Mouse (Mus musculus) limb, embryonic 14.5 days (tissue): ENCODE results near the gene Tmem82. TPM values are rescaled to one million over a fixed set of nuclear protein-coding genes. Genes with fewer than 3 reads are reported as not detected.

Source experiments
- ATAC-seq: fragments of 200-750 bp; cut with Nextera tagmentation; 2 replicates; pipeline ENCODE4 v1.8.0; 2017; ENCODE audit warnings: low read depth, moderate number of reproducible peaks, moderate TSS enrichment; ENCODE audit not compliant: low FRiP score
- DNase-seq: peaks from one replicate; pipeline ENCODE4 v3.0.0-alpha.2; 2015; ENCODE audit warnings: low spot score
- H3K27ac ChIP-seq: fragments of 300-500 bp; sonication (generic); replicated peaks from 2 replicates; pipeline ENCODE4 v1.5.1; 2014; ENCODE audit warnings: low read depth, mild to moderate bottlenecking, low read length, moderate library complexity, mixed read lengths
- H3K27me3 ChIP-seq: fragments of 300-500 bp; sonication (generic); 2 replicates; pipeline ENCODE4 v1.6.1; 2014; ENCODE audit warnings: low read length, mixed read lengths; ENCODE audit not compliant: control insufficient read depth, insufficient read depth
- H3K36me3 ChIP-seq: fragments of 300-500 bp; sonication (generic); 2 replicates; pipeline ENCODE4 v1.6.1; 2014; ENCODE audit warnings: mild to moderate bottlenecking, low read length, moderate library complexity, mixed read lengths; ENCODE audit not compliant: control insufficient read depth, insufficient read depth
- H3K4me1 ChIP-seq: fragments of 300-500 bp; sonication (generic); 2 replicates; pipeline ENCODE4 v1.6.1; 2014; ENCODE audit warnings: antibody characterized with exemption, low read length, mixed read lengths; ENCODE audit not compliant: control insufficient read depth, insufficient read depth
- H3K4me2 ChIP-seq: fragments of 300-500 bp; sonication (generic); replicated peaks from 2 replicates; pipeline ENCODE4 v1.6.1; 2014; ENCODE audit warnings: low read depth, mild to moderate bottlenecking, low read length, moderate library complexity; ENCODE audit not compliant: severe bottlenecking
- H3K4me3 ChIP-seq: fragments of 300-500 bp; sonication (generic); replicated peaks from 2 replicates; pipeline ENCODE4 v1.5.1; 2014; ENCODE audit warnings: low read length
- H3K9ac ChIP-seq: fragments of 300-500 bp; sonication (generic); 2 replicates; pipeline ENCODE4 v1.6.1; 2014; ENCODE audit warnings: mild to moderate bottlenecking, low read depth, low read length, moderate library complexity; ENCODE audit not compliant: severe bottlenecking
- H3K9me3 ChIP-seq: fragments of 300-500 bp; sonication (generic); 2 replicates; pipeline ENCODE4 v1.6.1; 2016; ENCODE audit warnings: low read length; ENCODE audit not compliant: control insufficient read depth
- POLR2A ChIP-seq: fragments of 200-500 bp; IDR thresholded peaks from 2 replicates; pipeline ENCODE4 v1.8.0; 2012; ENCODE audit warnings: inconsistent platforms, mild to moderate bottlenecking, moderate library complexity, borderline replicate concordance; ENCODE audit not compliant: insufficient read depth, insufficient read length; ENCODE audit errors: extremely low read depth
- WGBS: fragments of 180-500 bp; shearing (Covaris S2); extraction: QIAGEN DNeasy Blood & Tissue Kit; methylation state at CpG from one replicate; pipeline ENCODE4 v1.1.7; 2014; 5-methylcytosine and 5-hydroxymethylcytosine counted together
- polyA plus RNA-seq, 2 experiments: library from polyadenylated mRNA; depleted of rRNA in 1 of 2; stranded (reverse) in 1 of 2; unstranded in 1 of 2; fragments of >200 nt; fragmentation: Nextera tagmentation in 1 of 2; extraction: Ambion mirVana in 1 of 2; gene quantifications; 2 replicates each; pipeline versions ENCODE4 v1.2.1 to v1.2.3; 2012 to 2014

The Tmem82 gene
- polyA plus RNA-seq, 2 experiments, result 0.49 TPM; not detected in 1

DNA sequence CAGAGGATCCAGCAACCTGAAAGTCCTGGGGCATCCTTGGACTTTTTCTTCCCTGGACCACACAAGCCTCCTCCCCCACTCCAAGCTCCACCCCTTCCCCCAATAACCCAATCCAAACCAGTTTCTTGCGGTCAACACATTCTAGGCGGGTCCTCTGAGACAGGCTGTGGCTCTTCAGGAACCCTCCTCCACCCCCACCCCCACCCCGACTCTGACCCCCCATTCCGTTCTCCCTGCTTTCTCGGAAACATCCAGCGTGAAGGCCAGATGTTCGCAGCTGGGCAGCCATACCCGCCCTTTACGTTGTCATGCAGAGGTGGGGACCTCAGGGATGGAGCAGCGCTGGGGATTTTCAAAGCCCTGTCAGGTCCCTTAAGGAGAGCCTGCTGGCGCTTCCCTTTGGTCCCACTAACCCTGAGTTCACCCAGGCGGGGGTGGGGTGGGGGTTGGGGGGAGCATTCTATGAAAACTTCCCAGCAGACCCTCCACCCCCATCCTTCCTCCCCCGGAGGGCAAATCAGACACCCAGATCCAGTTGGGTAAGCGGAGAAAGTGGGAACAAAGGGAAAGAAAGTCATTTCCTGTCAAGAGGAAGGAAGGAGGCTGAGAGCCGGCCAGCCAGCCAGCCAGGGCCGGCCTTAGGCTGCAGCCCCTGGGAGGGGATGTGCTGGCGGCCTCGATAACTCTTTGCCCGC, 20.1 kb downstream of the Tmem82 start:
- Histone ChIP-seq H3K9me3 (no peaks in the 10 kb centered on the region), H3K9ac (peak overlapping the region; percentile 73), H3K36me3 (peaks cover 20% of the 10 kb centered on the region), H3K27ac (peak overlapping the region; percentile 74), H3K4me3 (peak overlapping the region; percentile 69), H3K4me2 (peak overlapping the region; percentile 94), H3K4me1 (peaks cover 17% of the 10 kb centered on the region; the same call in 1 of the 2 replicates), H3K27me3 (no peaks in the 10 kb centered on the region)
- peak; percentile 36; the same call in 1 of the 2 replicates for ATAC-seq
- TF ChIP-seq POLR2A, result no peak
- WGBS, result under 1% methylated on average over 19 of the region's 19 CpGs
- DNase-seq, result peak; percentile 55

DNA sequence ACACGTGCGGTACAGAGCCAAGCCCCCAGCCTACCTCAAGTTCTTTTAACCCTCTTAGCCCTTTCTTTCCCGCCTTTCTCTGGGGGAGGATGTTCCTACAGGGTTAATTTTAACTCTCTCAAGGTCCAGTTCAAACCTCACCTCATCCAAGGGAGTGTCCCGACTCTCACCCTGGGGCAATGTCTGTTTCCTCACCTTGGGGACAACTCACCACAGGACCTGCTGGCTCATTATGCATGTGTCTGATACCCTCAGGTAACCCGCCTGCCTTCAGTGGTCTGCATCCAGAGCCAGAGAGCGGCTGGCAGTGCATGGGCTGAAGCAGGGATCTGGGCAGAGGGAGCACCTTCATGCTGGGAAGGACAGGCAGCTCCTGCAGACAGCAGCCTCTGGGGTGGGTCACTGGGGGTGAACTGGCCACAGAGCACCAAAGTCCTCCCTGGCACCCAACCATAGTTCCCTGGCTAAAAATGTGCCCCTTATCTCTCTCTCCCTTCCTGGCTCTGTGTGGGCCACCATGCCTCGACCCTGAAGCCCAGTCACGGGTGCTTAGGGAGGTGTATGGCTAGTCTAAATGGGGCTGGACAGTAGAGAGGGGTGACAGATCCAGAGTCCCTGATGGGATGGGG, 21.6 kb downstream of the Tmem82 start:
- no peak for TF ChIP-seq POLR2A

DNA sequence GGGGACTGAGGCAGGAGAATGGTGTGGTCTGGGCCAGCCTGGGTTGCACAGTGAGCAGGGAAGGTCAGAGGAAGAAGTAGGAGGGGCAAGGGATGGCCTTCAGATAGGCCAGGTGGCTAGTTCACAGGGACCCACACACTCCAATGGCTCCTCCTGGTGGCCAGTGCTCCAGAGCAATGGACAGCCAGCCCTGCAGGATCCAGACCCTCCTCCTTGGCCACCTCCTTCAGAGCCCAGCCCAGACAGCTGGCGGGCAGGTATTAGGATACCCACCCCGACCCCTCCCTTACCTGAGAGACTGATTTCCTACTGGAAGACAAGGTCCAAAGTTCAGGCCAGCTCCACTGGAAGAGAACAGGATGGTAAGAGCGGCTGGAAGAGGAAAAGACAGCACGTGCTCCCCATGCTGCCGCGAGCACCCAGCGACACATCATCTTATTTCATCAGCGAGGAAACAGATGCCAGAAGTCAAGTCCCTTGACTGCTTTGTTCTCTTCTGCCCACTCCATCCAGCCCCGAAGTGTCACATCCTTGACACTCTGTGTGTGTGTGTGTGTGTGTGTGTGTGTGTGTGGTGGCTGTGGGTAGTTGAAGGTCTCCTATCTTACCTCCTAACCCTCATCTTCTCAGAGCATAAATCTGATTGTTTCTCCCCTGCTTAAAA, 22.7 kb downstream of the Tmem82 start:
- WGBS, result 90% methylated on average over 9 of the region's 9 CpGs
- no peaks in the 10 kb centered on the region for H3K9me3 ChIP-seq
- no peak overlapping the region for H3K4me3 ChIP-seq
- H3K4me2 ChIP-seq, result no peak overlapping the region
- H3K36me3 ChIP-seq, result peaks cover 46% of the 10 kb centered on the region
- no peak for DNase-seq
- no peak overlapping the region for H3K27ac ChIP-seq
- TF ChIP-seq POLR2A, result no peak
- H3K9ac ChIP-seq, result no peak overlapping the region
- no peaks in the 10 kb centered on the region for H3K27me3 ChIP-seq
- no peak for ATAC-seq
- peaks cover 17% of the 10 kb centered on the region; the same call in 1 of the 2 replicates for H3K4me1 ChIP-seq

More for the DNA sequence above, 21.6 kb downstream of the Tmem82 start:
- Histone ChIP-seq H3K9ac (no peak overlapping the region), H3K27me3 (no peaks in the 10 kb centered on the region), H3K4me2 (no peak overlapping the region), H3K4me3 (no peak overlapping the region), H3K27ac (no peak overlapping the region), H3K36me3 (peaks cover 35% of the 10 kb centered on the region), H3K9me3 (no peaks in the 10 kb centered on the region), H3K4me1 (peaks cover 17% of the 10 kb centered on the region; the same call in 1 of the 2 replicates)
- ATAC-seq (no peak), DNase-seq (no peak)
- 90% methylated on average over 8 of the region's 8 CpGs for WGBS

DNA sequence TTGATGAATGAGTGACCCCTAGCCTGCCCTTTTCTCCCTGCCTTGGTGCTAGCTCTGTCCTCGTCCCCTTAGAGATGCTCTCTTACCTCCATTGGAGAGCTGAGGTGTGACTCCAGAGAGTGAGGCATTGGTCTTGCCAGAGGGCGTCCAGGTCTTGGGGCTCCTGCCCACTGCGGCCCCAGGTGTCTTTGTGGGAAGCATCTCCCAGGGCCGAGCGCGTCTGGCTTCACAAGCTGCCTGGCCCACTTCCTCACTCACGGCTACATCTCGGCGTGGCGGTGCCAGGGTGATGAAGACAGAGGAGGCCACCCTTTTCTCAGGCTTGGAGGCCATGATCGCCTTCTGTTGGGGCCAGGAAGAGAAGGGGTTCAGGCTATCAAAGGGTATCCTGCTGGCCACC, 23.3 kb downstream of the Tmem82 start:
- Histone ChIP-seq H3K9ac (no peak overlapping the region), H3K27me3 (no peaks in the 10 kb centered on the region), H3K4me1 (peaks cover 15% of the 10 kb centered on the region; the same call in 1 of the 2 replicates), H3K27ac (no peak overlapping the region), H3K9me3 (no peaks in the 10 kb centered on the region), H3K4me2 (no peak overlapping the region), H3K4me3 (no peak overlapping the region), H3K36me3 (peaks cover 49% of the 10 kb centered on the region)
- DNase-seq (no peak), ATAC-seq (no peak)
- no peak for TF ChIP-seq POLR2A
- 95% methylated on average over 11 of the region's 11 CpGs for WGBS

DNA sequence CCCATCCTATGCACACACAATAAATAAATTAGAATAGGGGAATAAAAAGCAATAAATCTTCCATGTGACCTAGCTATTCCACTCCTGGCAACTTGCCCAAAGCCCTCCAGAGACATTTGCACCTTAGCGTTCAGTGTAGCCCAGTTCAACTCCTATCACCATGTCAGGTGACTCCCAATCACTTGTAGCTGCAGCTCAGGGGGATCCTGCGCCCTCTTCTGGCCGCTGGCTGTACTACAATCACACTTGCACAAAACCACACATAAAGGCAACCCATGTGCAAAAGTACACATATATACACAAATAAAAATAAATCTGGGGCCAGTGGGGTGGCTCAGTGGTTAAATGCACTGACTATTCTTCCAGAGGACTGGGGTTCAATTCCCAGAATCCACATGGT, 26.9 kb downstream of the Tmem82 start:
- TF ChIP-seq POLR2A, result no peak
- no peak for ATAC-seq
- WGBS, result 21% methylated on average over 3 of the region's 3 CpGs
- DNase-seq, result no peak
- H3K27ac ChIP-seq, result no peak overlapping the region
- no peaks in the 10 kb centered on the region for H3K9me3 ChIP-seq
- H3K27me3 ChIP-seq, result no peaks in the 10 kb centered on the region
- peaks cover 79% of the 10 kb centered on the region for H3K36me3 ChIP-seq
- no peak overlapping the region for H3K9ac ChIP-seq
- no peak overlapping the region for H3K4me3 ChIP-seq
- no peaks in the 10 kb centered on the region for H3K4me1 ChIP-seq
- no peak overlapping the region for H3K4me2 ChIP-seq
